Mouse (Mus musculus) myocyte (in vitro differentiated cells): Measurements from ENCODE around the gene Cmtm3. TPM values are rescaled to one million over a fixed set of nuclear protein-coding genes. Genes with fewer than 3 reads are reported as not detected.

ENCODE experiments used
- H3K27me3 ChIP-seq: one replicate; pipeline ENCODE4 v1.6.1; 2011; ENCODE audit not compliant: control insufficient read depth, insufficient read depth, insufficient read length
- H3K36me3 ChIP-seq: one replicate; pipeline ENCODE4 v1.6.1; 2011; ENCODE audit not compliant: control insufficient read depth, insufficient read depth
- H3K4me2 ChIP-seq: one replicate; pipeline ENCODE4 v1.6.1; 2011; ENCODE audit warnings: low read depth, control low read depth
- H3K4me3 ChIP-seq: one replicate; pipeline ENCODE4 v1.5.1; 2011; ENCODE audit warnings: mild to moderate bottlenecking, control low read depth, moderate library complexity
- H3K79me2 ChIP-seq: one replicate; pipeline ENCODE4 v1.6.1; 2011; ENCODE audit not compliant: control insufficient read depth, insufficient read depth
- H3ac ChIP-seq: one replicate; pipeline ENCODE4 v1.6.1; 2011; ENCODE audit not compliant: control insufficient read depth, insufficient read length
- CEBPB ChIP-seq: IDR thresholded peaks from 2 replicates; pipeline ENCODE4 v1.6.1; 2011; ENCODE audit warnings: mild to moderate bottlenecking, moderate library complexity; ENCODE audit not compliant: poor library complexity, insufficient read depth, severe bottlenecking
- E2F4 ChIP-seq: IDR thresholded peaks from one replicate; pipeline ENCODE4 v1.6.1; 2011; ENCODE audit warnings: mild to moderate bottlenecking, control low read depth, moderate library complexity; ENCODE audit not compliant: insufficient read depth
- MAX ChIP-seq: IDR thresholded peaks from one replicate; pipeline ENCODE4 v1.6.1; 2011; ENCODE audit warnings: low read depth, mild to moderate bottlenecking, control low read depth
- MYOD1 ChIP-seq, 3 experiments: IDR thresholded peaks; one replicate each; pipeline ENCODE4 v1.6.1; 2011; ENCODE audit warnings: control low read depth in 2 of 3, low read depth in 2 of 3, mild to moderate bottlenecking in 2 of 3, moderate library complexity in 1 of 3; ENCODE audit not compliant: insufficient read length in 2 of 3, control insufficient read depth in 1 of 3
- MYOG ChIP-seq, 3 experiments: IDR thresholded peaks; one replicate each; pipeline ENCODE4 v1.6.1; 2011; ENCODE audit warnings: control low read depth in 2 of 3, low read depth in 2 of 3, mild to moderate bottlenecking in 2 of 3; ENCODE audit not compliant: insufficient read length in 2 of 3, control insufficient read depth in 1 of 3, insufficient read depth in 1 of 3
- POLR2A ChIP-seq: IDR thresholded peaks from one replicate; pipeline ENCODE4 v1.6.1; 2011; ENCODE audit warnings: low read depth, mild to moderate bottlenecking, control low read depth, moderate library complexity; ENCODE audit not compliant: insufficient read length
- POLR2AphosphoS2 ChIP-seq: IDR thresholded peaks from one replicate; pipeline ENCODE4 v1.6.1; 2011; ENCODE audit warnings: low read depth, control low read depth; ENCODE audit not compliant: insufficient read length
- REST ChIP-seq: IDR thresholded peaks from one replicate; pipeline ENCODE4 v1.6.1; 2011; ENCODE audit warnings: mild to moderate bottlenecking, control low read depth, moderate library complexity; ENCODE audit not compliant: insufficient read depth, insufficient read length
- SRF ChIP-seq: IDR thresholded peaks from one replicate; pipeline ENCODE4 v1.6.1; 2011; ENCODE audit warnings: low read depth; ENCODE audit not compliant: control insufficient read depth, insufficient read length
- TCF12 ChIP-seq: IDR thresholded peaks from one replicate; pipeline ENCODE4 v1.6.1; 2011; ENCODE audit warnings: mild to moderate bottlenecking, control low read depth; ENCODE audit not compliant: poor library complexity, insufficient read depth, severe bottlenecking
- TCF3 ChIP-seq: IDR thresholded peaks from one replicate; pipeline ENCODE4 v1.6.1; 2011; ENCODE audit warnings: low read depth, control low read depth; ENCODE audit not compliant: insufficient read length
- USF1 ChIP-seq: IDR thresholded peaks from one replicate; pipeline ENCODE4 v1.6.1; 2011; ENCODE audit warnings: low read depth, mild to moderate bottlenecking, control low read depth, moderate library complexity
- polyA plus RNA-seq: library from polyadenylated mRNA; unstranded; fragments of >200 nt; fragmentation: generic; extraction: Trizol; gene quantifications from one replicate; pipeline ENCODE4 v1.2.1, GENCODE M21; 2012; ENCODE audit warnings: missing spikeins

Gene Cmtm3
- polyA plus RNA-seq, 1 experiment: 28.6 TPM

DNA sequence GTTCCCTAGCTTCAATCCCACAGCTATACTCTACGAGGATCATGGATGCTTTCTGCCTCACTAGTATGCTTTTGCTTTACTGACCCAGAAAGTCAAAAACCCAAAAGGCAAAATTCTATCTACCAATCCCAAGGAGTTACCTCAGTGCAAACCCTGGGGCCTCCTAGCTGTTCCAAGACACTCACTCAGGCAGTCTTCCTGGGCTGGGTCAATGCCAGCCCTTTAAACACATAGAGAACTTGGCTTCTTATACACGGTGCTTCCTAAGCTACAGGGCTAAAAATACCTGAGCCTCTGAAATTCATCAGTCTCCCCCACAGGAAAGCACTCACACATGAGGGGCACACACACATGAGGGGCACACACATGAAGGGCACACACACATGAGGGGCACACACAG, 44.1 kb downstream of the Cmtm3 start:
- no peak overlapping the region for H3K4me3 ChIP-seq
- no peak overlapping the region for H3K4me2 ChIP-seq
- peaks cover 9% of the 10 kb centered on the region for H3K79me2 ChIP-seq
- H3K36me3 ChIP-seq: no peaks in the 10 kb centered on the region
- no peak overlapping the region for H3ac ChIP-seq
- no peaks in the 10 kb centered on the region for H3K27me3 ChIP-seq
- TF ChIP-seq USF1: no peak
- no peak for TF ChIP-seq TCF3
- no peak for TF ChIP-seq MYOG (IDR thresholded peaks at IDR 0.05; ENCODE audit: control insufficient read depth in 1 of 3, insufficient read depth in 1 of 3, insufficient read length in 2 of 3, low read depth in 2 of 3)
- no peak for TF ChIP-seq E2F4

DNA sequence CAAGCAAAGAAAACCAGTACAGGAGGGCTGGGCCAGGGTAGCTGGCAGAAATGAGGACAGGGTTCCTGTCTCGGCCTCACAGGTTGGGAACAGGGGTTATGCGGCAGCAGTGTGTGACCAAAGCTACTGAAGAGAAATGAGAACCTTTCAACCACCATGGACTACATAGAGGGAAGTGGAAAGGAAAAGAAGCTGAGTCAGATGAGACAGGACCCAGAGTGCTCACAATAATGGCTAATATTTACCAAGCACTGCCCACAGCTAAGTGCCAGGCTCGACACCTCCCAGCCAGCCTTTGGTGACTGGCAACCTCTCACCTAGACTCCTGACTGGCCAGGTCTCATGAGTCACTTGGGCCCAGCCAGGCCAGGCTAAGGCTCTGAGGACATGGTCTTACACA, 44.8 kb downstream of the Cmtm3 start:
- TF ChIP-seq POLR2AphosphoS2 (no peak), TCF12 (no peak), USF1 (no peak), MYOG (IDR thresholded peaks at IDR 0.05; ENCODE audit: control insufficient read depth in 1 of 3, insufficient read depth in 1 of 3, insufficient read length in 2 of 3, low read depth in 2 of 3) (no peak), REST (no peak), MAX (no peak), CEBPB (no peak), E2F4 (no peak), SRF (no peak), POLR2A (no peak), TCF3 (no peak), MYOD1 (IDR thresholded peaks at IDR 0.05; ENCODE audit: control insufficient read depth in 1 of 3, insufficient read length in 2 of 3, low read depth in 2 of 3) (no peak)
- H3ac ChIP-seq: no peak overlapping the region
- H3K79me2 ChIP-seq: peaks cover 9% of the 10 kb centered on the region
- no peaks in the 10 kb centered on the region for H3K27me3 ChIP-seq
- H3K36me3 ChIP-seq: no peaks in the 10 kb centered on the region
- no peak overlapping the region for H3K4me2 ChIP-seq
- H3K4me3 ChIP-seq: no peak overlapping the region

DNA sequence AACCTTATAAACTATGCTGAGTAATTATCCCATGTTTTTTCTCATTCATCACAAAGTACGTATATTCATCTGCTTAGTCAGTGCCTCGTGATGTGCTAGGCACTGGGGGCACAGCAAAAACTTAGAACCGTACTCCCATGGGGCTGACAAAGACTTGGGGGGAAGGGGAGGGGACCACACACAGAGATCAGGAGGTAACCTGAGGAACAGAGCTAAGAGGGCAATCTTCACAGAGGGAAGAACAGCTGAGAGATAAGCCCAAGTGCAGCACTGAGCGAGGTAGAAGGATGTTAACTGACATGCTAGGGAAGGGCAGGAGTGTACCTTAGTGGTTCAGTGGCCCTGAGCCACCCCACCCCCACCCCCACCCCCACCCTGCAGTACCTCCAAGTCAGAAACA, 47.5 kb downstream of the Cmtm3 start:
- TF ChIP-seq CEBPB (no peak), USF1 (no peak), MYOD1 (IDR thresholded peaks at IDR 0.05; ENCODE audit: control insufficient read depth in 1 of 3, insufficient read length in 2 of 3, low read depth in 2 of 3) (no peak), REST (no peak), TCF12 (no peak), MAX (no peak), TCF3 (no peak), MYOG (IDR thresholded peaks at IDR 0.05; ENCODE audit: control insufficient read depth in 1 of 3, insufficient read depth in 1 of 3, insufficient read length in 2 of 3, low read depth in 2 of 3) (no peak), POLR2AphosphoS2 (no peak), POLR2A (no peak), SRF (no peak), E2F4 (no peak)
- Histone ChIP-seq H3K4me2 (no peak overlapping the region), H3K36me3 (no peaks in the 10 kb centered on the region), H3ac (no peak overlapping the region), H3K4me3 (no peak overlapping the region), H3K27me3 (no peaks in the 10 kb centered on the region), H3K79me2 (peaks cover 9% of the 10 kb centered on the region)

DNA sequence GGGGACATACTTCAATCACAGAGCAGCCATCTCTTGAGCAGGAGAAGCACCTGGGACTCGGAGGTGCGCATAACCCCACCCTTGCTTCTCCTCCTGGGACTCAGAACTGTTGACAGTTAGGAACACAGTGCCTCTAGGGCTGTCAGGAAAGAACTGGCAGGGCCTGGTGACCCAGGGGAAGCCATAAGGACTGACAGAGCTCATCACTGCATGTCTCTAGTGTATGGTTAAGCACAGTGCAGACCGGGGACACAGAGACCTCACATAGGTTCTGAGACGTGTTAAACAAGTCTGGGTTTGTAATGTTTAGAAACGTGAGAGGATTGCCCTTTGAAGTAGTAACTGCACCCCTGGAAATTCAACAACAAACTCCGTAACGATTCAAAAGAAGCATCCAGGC, 48.3 kb downstream of the Cmtm3 start:
- Histone ChIP-seq H3K27me3 (no peaks in the 10 kb centered on the region), H3K4me3 (no peak overlapping the region), H3K36me3 (no peaks in the 10 kb centered on the region), H3K4me2 (no peak overlapping the region), H3ac (no peak overlapping the region), H3K79me2 (peaks cover 9% of the 10 kb centered on the region)
- TF ChIP-seq TCF12 (no peak), USF1 (no peak), MYOD1 (IDR thresholded peaks at IDR 0.05; ENCODE audit: control insufficient read depth in 1 of 3, insufficient read length in 2 of 3, low read depth in 2 of 3) (no peak), REST (no peak)

DNA sequence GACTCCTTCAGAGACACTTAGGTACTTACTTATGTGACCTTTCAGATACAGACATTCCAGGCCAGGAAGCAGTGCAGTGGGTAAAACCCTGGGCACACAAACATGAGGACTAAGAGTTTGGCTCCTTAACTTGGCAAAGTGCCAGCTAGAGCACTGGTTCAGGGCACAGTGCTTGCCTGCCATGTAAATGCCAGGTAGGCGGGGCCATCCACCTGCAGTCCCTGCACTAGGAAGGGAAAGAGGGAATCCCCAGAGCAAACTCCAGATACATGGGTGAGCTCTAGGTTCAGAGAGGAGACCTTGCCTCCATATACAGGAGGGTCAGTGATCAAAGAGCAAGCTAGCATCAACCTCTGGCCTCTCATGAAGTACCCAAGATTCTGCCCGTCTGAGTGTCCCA, 48.8 kb downstream of the Cmtm3 start:
- no peak for TF ChIP-seq POLR2AphosphoS2
- no peak for TF ChIP-seq MYOD1 (IDR thresholded peaks at IDR 0.05; ENCODE audit: control insufficient read depth in 1 of 3, insufficient read length in 2 of 3, low read depth in 2 of 3)
- TF ChIP-seq CEBPB: no peak
- no peak for TF ChIP-seq MYOG (IDR thresholded peaks at IDR 0.05; ENCODE audit: control insufficient read depth in 1 of 3, insufficient read depth in 1 of 3, insufficient read length in 2 of 3, low read depth in 2 of 3)
- no peak for TF ChIP-seq E2F4
- TF ChIP-seq USF1: no peak
- TF ChIP-seq REST: no peak
- TF ChIP-seq TCF12: no peak
- TF ChIP-seq TCF3: no peak
- Histone ChIP-seq H3K4me2 (no peak overlapping the region), H3K36me3 (no peaks in the 10 kb centered on the region), H3ac (no peak overlapping the region), H3K79me2 (peaks cover 8% of the 10 kb centered on the region), H3K27me3 (no peaks in the 10 kb centered on the region), H3K4me3 (no peak overlapping the region)
